Comparison of ENCODE assay signal across 8 mouse cellular contexts in the genomic region with DNA sequence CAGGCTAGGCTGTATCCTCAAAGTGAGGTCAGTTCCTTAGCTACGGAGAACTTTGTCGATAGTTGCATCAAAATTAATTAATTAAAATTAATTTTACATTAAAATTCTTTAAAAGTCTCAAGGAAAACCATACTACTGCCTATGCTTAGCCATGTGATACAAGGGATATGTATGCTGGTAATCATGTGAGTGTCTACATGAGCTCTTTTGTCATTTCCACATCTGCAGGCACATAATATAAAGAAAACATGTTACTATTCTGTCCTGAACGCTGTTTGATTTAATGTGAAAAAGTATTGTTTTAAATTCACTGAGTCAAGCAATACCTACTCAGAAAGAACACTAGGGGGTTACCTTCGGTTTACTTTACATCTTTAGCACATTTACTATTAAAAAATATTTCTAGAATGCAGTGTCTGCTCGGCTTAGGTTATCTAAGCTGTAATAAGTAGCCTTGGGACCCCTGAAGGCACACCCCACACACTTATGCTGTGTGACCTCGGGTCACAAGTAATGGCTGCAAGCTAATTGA.
A peak's percentile ranks its signal among the peaks of the same experiment; 100 is the strongest.
DNase-seq lines count a peak whose midpoint lies in the region; ATAC-seq and TF ChIP-seq lines count a peak whose summit lies in the region.

No protein-coding gene starts in this region.

- H3K9me3 ChIP-seq in heart, embryonic 10.5 days = no peaks in the 10 kb centered on the region
- no peaks in the 10 kb centered on the region for H3K9me3 ChIP-seq in liver, embryonic 16.5 days (replicated peaks; ENCODE audit: control insufficient read depth, low read length)

- no peaks in the 10 kb centered on the region for H3K27me3 ChIP-seq in heart, embryonic 10.5 days (ENCODE audit: insufficient read depth, poor library complexity, severe bottlenecking)
- no peaks in the 10 kb centered on the region for H3K27me3 ChIP-seq in thymus, adult 2 months (ENCODE audit: control insufficient read depth, insufficient read depth, low read length)
- H3K27me3 ChIP-seq in liver, embryonic 16.5 days (ENCODE audit: control insufficient read depth, insufficient read depth, low read depth, low read length) = no peaks in the 10 kb centered on the region

- H3K4me2 ChIP-seq in liver, embryonic 16.5 days (ENCODE audit: low read depth, low read length) = peak overlapping the region; percentile 54

- H3K36me3 ChIP-seq in heart, embryonic 10.5 days = peaks cover 5% of the 10 kb centered on the region; the same call in 1 of the 2 replicates
- no peaks in the 10 kb centered on the region for H3K36me3 ChIP-seq in thymus, adult 2 months (ENCODE audit: control insufficient read depth, insufficient read depth, low read length)
- H3K36me3 ChIP-seq in liver, embryonic 16.5 days (ENCODE audit: control insufficient read depth, insufficient read depth) = no peaks in the 10 kb centered on the region

- H3K9ac ChIP-seq in liver, embryonic 16.5 days (ENCODE audit: low read depth, low read length) = peak overlapping the region; percentile 41; the same call in 1 of the 2 replicates

- no peak for TF ChIP-seq CTCF in thymus, adult 2 months (IDR thresholded peaks at IDR 0.05; ENCODE audit: borderline replicate concordance, control insufficient read depth, extremely low read depth, insufficient read depth, low read length, poor library complexity)

- no peak for TF ChIP-seq POLR2A in thymus, adult 2 months (IDR thresholded peaks at IDR 0.05; ENCODE audit: control insufficient read depth, extremely low read depth, insufficient read depth, low read length, poor library complexity)

- no peak for DNase-seq in heart, embryonic 10.5 days (ENCODE audit: low spot score)
- DNase-seq in heart, adult 11 months = no peak
- no peak for DNase-seq in thymus, adult 2 months
- DNase-seq in thymus, postnatal 14 days = no peak
- DNase-seq in adrenal gland, adult 8-10 months = no peak
- DNase-seq in thymus, postnatal 10 days (ENCODE audit: low spot score in 2 of 2) = no peak

- H3K27ac ChIP-seq in heart, embryonic 10.5 days = peak overlapping the region; percentile 94
- peak overlapping the region; percentile 45; the same call in 1 of the 2 replicates for H3K27ac ChIP-seq in thymus, adult 2 months (ENCODE audit: control insufficient read depth, insufficient read depth, low read length)
- H3K27ac ChIP-seq in liver, embryonic 16.5 days (ENCODE audit: low read length) = peak overlapping the region; percentile 82

- 0 out of 2 replicates have a peak, but pooled peaks have one; percentile 9 for ATAC-seq in liver, embryonic 16.5 days (ENCODE audit: low read depth)
- no peak for ATAC-seq in erythroblast, adult 5-6 weeks (replicated peaks; ENCODE audit: low FRiP score, poor library complexity, severe bottlenecking)

- peak overlapping the region; percentile 63 for H3K4me3 ChIP-seq in heart, embryonic 10.5 days
- H3K4me3 ChIP-seq in thymus, adult 2 months (ENCODE audit: control insufficient read depth, insufficient read depth, low read length) = peak overlapping the region; percentile 22; the same call in 1 of the 2 replicates
- H3K4me3 ChIP-seq in liver, embryonic 16.5 days (ENCODE audit: low read depth, low read length) = peak overlapping the region; percentile 53

- peaks cover 8% of the 10 kb centered on the region; the same call in 1 of the 2 replicates for H3K4me1 ChIP-seq in heart, embryonic 10.5 days
- H3K4me1 ChIP-seq in thymus, adult 2 months (replicated peaks; ENCODE audit: control insufficient read depth, insufficient read depth, low read length) = no peaks in the 10 kb centered on the region; the same call in 1 of the 2 replicates
- H3K4me1 ChIP-seq in liver, embryonic 16.5 days (ENCODE audit: control insufficient read depth, low read depth, low read length) = no peaks in the 10 kb centered on the region

- 47% methylated on average over 6 of the region's 6 CpGs for WGBS in heart, embryonic 10.5 days
- WGBS in thymus, adult 2 months = 39% methylated on average over 6 of the region's 6 CpGs
- 44% methylated on average over 6 of the region's 6 CpGs for WGBS in liver, embryonic 16.5 days (ENCODE audit: insufficient replicate concordance)
